Mouse (Mus musculus) heart, embryonic 14.5 days (tissue): ENCODE measurements at regions not wholly inside any gene's neighbourhood (a gene's known extent, or its start where the extent isn't known, plus 50 kb on each side); places are given as distances from the start of the nearest gene placed in this dataset.

Experiments used
- ATAC-seq: fragments of 200-750 bp; cut with Nextera tagmentation; 2 replicates; pipeline ENCODE4 v1.8.0; 2017; ENCODE audit warnings: low read depth, moderate TSS enrichment; ENCODE audit not compliant: insufficient number of reproducible peaks, insufficient read depth, low FRiP score
- H3K27ac ChIP-seq, 2 experiments: fragments of 200-500 bp in 1 of 2; fragments of 300-500 bp in 1 of 2; sonication (generic) in 1 of 2; replicated peaks in 1 of 2; 2 replicates each; pipeline ENCODE4 v1.5.1; 2012 to 2014; ENCODE audit warnings: low read depth in 2 of 2, low read length in 2 of 2, control low read depth in 1 of 2, mild to moderate bottlenecking in 1 of 2, mixed read lengths in 1 of 2; ENCODE audit not compliant: control insufficient read depth in 1 of 2, insufficient read depth in 1 of 2
- H3K27me3 ChIP-seq: fragments of 300-500 bp; sonication (generic); 2 replicates; pipeline ENCODE4 v1.6.1; 2014; ENCODE audit warnings: mild to moderate bottlenecking, low read length, control low read depth; ENCODE audit not compliant: control insufficient read depth, insufficient read depth
- H3K36me3 ChIP-seq: fragments of 300-500 bp; sonication (generic); 2 replicates; pipeline ENCODE4 v1.6.1; 2014; ENCODE audit warnings: mild to moderate bottlenecking, control low read depth, low read length, mixed read lengths; ENCODE audit not compliant: control insufficient read depth, insufficient read depth
- H3K4me1 ChIP-seq, 2 experiments: fragments of 200-500 bp in 1 of 2; fragments of 300-500 bp in 1 of 2; sonication (generic) in 1 of 2; 2 replicates each; pipeline ENCODE4 v1.6.1; 2012 to 2014; ENCODE audit warnings: low read length in 2 of 2, control low read depth in 1 of 2, mixed read lengths in 1 of 2; ENCODE audit not compliant: control insufficient read depth in 2 of 2, insufficient read depth in 2 of 2
- H3K4me2 ChIP-seq: fragments of 300-500 bp; sonication (generic); 2 replicates; pipeline ENCODE4 v1.6.1; 2014; ENCODE audit warnings: mild to moderate bottlenecking, low read length
- H3K4me3 ChIP-seq, 2 experiments: fragments of 200-500 bp in 1 of 2; fragments of 300-500 bp in 1 of 2; sonication (generic) in 1 of 2; 2 replicates each; pipeline ENCODE4 v1.5.1; 2012 to 2014; ENCODE audit warnings: low read length in 2 of 2, mild to moderate bottlenecking in 2 of 2, control low read depth in 1 of 2, low read depth in 1 of 2, moderate library complexity in 1 of 2; ENCODE audit not compliant: control insufficient read depth in 1 of 2, insufficient read depth in 1 of 2
- H3K9ac ChIP-seq: fragments of 300-500 bp; sonication (generic); 2 replicates; pipeline ENCODE4 v1.6.1; 2014; ENCODE audit warnings: mild to moderate bottlenecking, low read length
- H3K9me3 ChIP-seq: fragments of 300-500 bp; sonication (generic); 2 replicates; pipeline ENCODE4 v1.6.1; 2016; ENCODE audit warnings: low read length, control low read depth; ENCODE audit not compliant: control insufficient read depth
- WGBS: fragments of 180-500 bp; shearing (Covaris S2); extraction: QIAGEN DNeasy Blood & Tissue Kit; methylation state at CpG from one replicate; pipeline ENCODE4 v1.1.7; 2014; 5-methylcytosine and 5-hydroxymethylcytosine counted together

DNA sequence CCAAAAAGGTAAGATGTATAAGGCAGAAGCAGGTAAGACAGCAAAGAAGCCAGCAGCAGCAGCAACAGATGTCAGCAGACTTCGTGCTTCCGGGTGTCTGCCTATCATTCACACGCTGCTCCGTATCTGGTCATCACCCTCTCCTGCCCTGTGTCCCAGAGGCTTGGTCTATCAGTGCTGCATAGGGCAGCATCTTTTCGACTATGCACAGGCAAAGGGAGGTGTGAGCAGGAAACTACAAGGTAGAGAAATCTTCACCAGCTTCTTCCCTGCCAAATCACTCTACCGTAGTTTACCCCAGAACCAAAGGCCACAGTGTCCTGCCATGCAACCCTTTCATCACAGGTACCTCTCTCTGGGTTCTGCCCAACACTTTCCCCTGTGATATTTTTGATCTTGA is 156.5 kb downstream of the Zfp36l1 start:
- no peaks in the 10 kb centered on the region for H3K27me3 ChIP-seq
- 57% methylated on average over 6 of the region's 6 CpGs for WGBS
- no peak overlapping the region for H3K4me3 ChIP-seq
- no peaks in the 10 kb centered on the region for H3K36me3 ChIP-seq
- H3K9me3 ChIP-seq: no peaks in the 10 kb centered on the region
- ATAC-seq: no peak
- H3K9ac ChIP-seq: no peak overlapping the region
- H3K4me2 ChIP-seq: no peak overlapping the region
- no peak overlapping the region for H3K27ac ChIP-seq
- 0 out of 4 replicates have a peak, but pooled peaks cover 0 to 1% of the 10 kb centered on the region in 2 experiments for H3K4me1 ChIP-seq

DNA sequence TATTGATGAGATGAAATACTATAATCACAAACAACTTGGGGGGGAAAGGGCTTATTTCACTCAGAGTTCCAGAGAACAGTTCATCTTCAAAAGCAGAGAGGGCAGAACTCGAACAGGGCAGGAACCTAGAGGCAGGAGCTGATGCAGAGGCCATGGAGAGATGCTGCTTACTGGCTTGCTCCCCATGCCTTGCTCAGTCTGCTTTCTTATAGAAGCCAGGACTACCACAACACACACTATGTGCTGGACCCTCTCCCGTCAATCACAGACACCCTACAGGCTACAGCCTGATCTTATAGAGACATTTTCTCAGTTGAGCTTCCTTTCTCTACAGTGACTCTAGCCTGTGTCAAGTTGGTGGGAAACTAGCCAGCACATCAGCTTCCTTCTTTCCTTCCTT is 157.3 kb downstream of the Zfp36l1 start:
- no peaks in the 10 kb centered on the region for H3K27me3 ChIP-seq
- WGBS: 80% methylated on average over 2 of the region's 2 CpGs
- H3K27ac ChIP-seq: no peak overlapping the region
- H3K4me1 ChIP-seq: peaks cover 0 to 5% of the 10 kb centered on the region in 2 experiments; a peak in 2 of 4 replicates
- H3K36me3 ChIP-seq: no peaks in the 10 kb centered on the region
- H3K9me3 ChIP-seq: no peaks in the 10 kb centered on the region
- H3K4me2 ChIP-seq: no peak overlapping the region
- no peak overlapping the region for H3K9ac ChIP-seq
- no peak for ATAC-seq
- H3K4me3 ChIP-seq: no peak overlapping the region

GRCm38 (mm10) chr12:79950579-79951112 is 162.2 kb downstream of the Zfp36l1 start:
- Histone ChIP-seq H3K4me2 (no peak overlapping the region), H3K9me3 (no peaks in the 10 kb centered on the region), H3K4me3 (no peak overlapping the region), H3K9ac (no peak overlapping the region), H3K27ac (no peak overlapping the region), H3K36me3 (no peaks in the 10 kb centered on the region), H3K4me1 (peaks cover 6 to 20% of the 10 kb centered on the region in 2 experiments; a peak in 3 of 4 replicates), H3K27me3 (no peaks in the 10 kb centered on the region)
- ATAC-seq: no peak
- WGBS: 80% methylated on average over 7 of the region's 7 CpGs

GRCm38 (mm10) chr12:79949101-79949824 is 163.6 kb downstream of the Zfp36l1 start:
- H3K9ac ChIP-seq: peak overlapping the region; percentile 25; the same call in 1 of the 2 replicates
- WGBS: 25% methylated on average over 14 of the region's 14 CpGs
- 0 out of 2 replicates have a peak overlapping the region, but pooled peaks have one; percentile 11 for H3K4me2 ChIP-seq

GRCm38 (mm10) chr12:79947574-79947973 is 165.2 kb downstream of the Zfp36l1 start:
- peaks cover 29 to 45% of the 10 kb centered on the region in 2 experiments for H3K4me1 ChIP-seq
- H3K36me3 ChIP-seq: no peaks in the 10 kb centered on the region
- no peak overlapping the region for H3K4me2 ChIP-seq
- H3K27ac ChIP-seq: no peak overlapping the region
- 90% methylated on average over 4 of the region's 4 CpGs for WGBS
- H3K9me3 ChIP-seq: no peaks in the 10 kb centered on the region
- H3K27me3 ChIP-seq: no peaks in the 10 kb centered on the region
- no peak overlapping the region for H3K4me3 ChIP-seq
- no peak overlapping the region for H3K9ac ChIP-seq
- no peak for ATAC-seq

More at GRCm38 (mm10) chr12:79949101-79949824, 163.6 kb downstream of the Zfp36l1 start:
- H3K4me1 ChIP-seq: peaks cover 20 to 32% of the 10 kb centered on the region in 2 experiments
- no peak overlapping the region for H3K4me3 ChIP-seq
- H3K9me3 ChIP-seq: no peaks in the 10 kb centered on the region
- ATAC-seq: 0 out of 2 replicates have a peak, but pooled peaks have one; percentile 40
- H3K27me3 ChIP-seq: no peaks in the 10 kb centered on the region
- peak overlapping the region; percentile 51 to 69 for H3K27ac ChIP-seq
- no peaks in the 10 kb centered on the region for H3K36me3 ChIP-seq

GRCm38 (mm10) chr12:79946777-79947176 is 166.0 kb downstream of the Zfp36l1 start:
- H3K9me3 ChIP-seq: no peaks in the 10 kb centered on the region
- no peak overlapping the region for H3K9ac ChIP-seq
- no peak overlapping the region for H3K4me2 ChIP-seq
- 88% methylated on average over 10 of the region's 10 CpGs for WGBS
- no peaks in the 10 kb centered on the region for H3K27me3 ChIP-seq
- no peak overlapping the region for H3K4me3 ChIP-seq
- H3K36me3 ChIP-seq: no peaks in the 10 kb centered on the region
- H3K4me1 ChIP-seq: peaks cover 31 to 49% of the 10 kb centered on the region in 2 experiments
- H3K27ac ChIP-seq: no peak overlapping the region
- ATAC-seq: no peak

- 85% methylated on average over 4 of the region's 4 CpGs for WGBS
- H3K9ac ChIP-seq: no peak overlapping the region
- peak overlapping the region in 1 of 2 experiments; percentile 74; a peak in 1 of 4 replicates for H3K27ac ChIP-seq
- no peaks in the 10 kb centered on the region for H3K27me3 ChIP-seq
- ATAC-seq: no peak
- H3K4me3 ChIP-seq: no peak overlapping the region
- H3K9me3 ChIP-seq: no peaks in the 10 kb centered on the region
- H3K36me3 ChIP-seq: no peaks in the 10 kb centered on the region
- H3K4me2 ChIP-seq: no peak overlapping the region
- H3K4me1 ChIP-seq: peaks cover 31 to 47% of the 10 kb centered on the region in 2 experiments
Observed at GRCm38 (mm10) chr12:79945899-79946298, 166.9 kb downstream of the Zfp36l1 start.
